Mouse (Mus musculus): ENCODE measurements around the gene Rpl9-ps6.

- no peak for TF ChIP-seq CTCF (IDR thresholded peaks at IDR 0.05; ENCODE audit: low read depth)
- no peak for TF ChIP-seq EP300 (IDR thresholded peaks at IDR 0.05; ENCODE audit: low read depth)
Measured at GRCm38 (mm10) chr19:32456744-32457143, 9.6 kb downstream of the Rpl9-ps6 start.
